Mouse (Mus musculus): Measurements from ENCODE around the gene Dydc1. TPM values are rescaled to one million over a fixed set of nuclear protein-coding genes. Genes with fewer than 3 reads are reported as not detected.
"Not testable (repeated sequence)": the region's sequence is repeated elsewhere in the genome, so short reads cannot be mapped to it uniquely, and the experiment has no call there.

Dydc1 gene
- polyA plus RNA-seq, 1 experiment from 2014 or later = not detected

GRCm38 (mm10) chr14:41047402-41047801 lies 25.3 kb upstream of the Dydc1 start:
- Histone ChIP-seq H3K4me2 (ENCODE audit: low read depth, low read length) (no peak overlapping the region), H3K9me3 (replicated peaks; ENCODE audit: control insufficient read depth, low read length) (no peaks in the 10 kb centered on the region), H3K9ac (replicated peaks; ENCODE audit: low read length) (no peak overlapping the region), H3K4me3 (ENCODE audit: low read depth, low read length) (no peak overlapping the region), H3K36me3 (replicated peaks; ENCODE audit: control insufficient read depth, insufficient read depth, low read depth, low read length) (no peaks in the 10 kb centered on the region), H3K27me3 (ENCODE audit: control insufficient read depth, insufficient read depth, low read length) (no peaks in the 10 kb centered on the region), H3K4me1 (ENCODE audit: control insufficient read depth, insufficient read depth, low read length) (no peaks in the 10 kb centered on the region), H3K27ac (replicated peaks; ENCODE audit: low read depth, low read length) (no peak overlapping the region)
- DNase-seq (ENCODE audit: low spot score) (no peak), ATAC-seq (replicated peaks; ENCODE audit: insufficient number of reproducible peaks, low FRiP score, low TSS enrichment, low read depth) (no peak)
- 78% methylated on average over 2 of the region's 2 CpGs for WGBS

DNA sequence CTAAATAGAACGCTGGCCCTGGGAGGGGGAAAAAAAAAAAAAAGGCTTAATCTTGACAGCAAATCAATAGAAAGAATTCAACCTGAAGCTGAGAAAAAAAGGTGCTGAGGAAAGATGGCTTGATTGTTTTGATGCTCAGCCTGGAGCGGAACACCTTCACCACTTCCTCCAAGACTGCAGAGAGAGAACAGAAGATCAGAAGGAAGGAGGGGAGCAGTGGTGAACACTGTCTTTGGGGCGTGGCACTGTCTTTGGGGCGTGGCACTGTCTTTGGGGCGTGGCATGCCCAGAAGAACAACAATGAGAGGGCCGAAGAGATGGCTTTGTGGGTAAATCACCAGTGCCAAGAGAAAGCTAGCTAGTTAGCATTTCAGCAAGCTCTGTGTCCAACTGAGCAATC lies 22.2 kb upstream of the Dydc1 start:
- WGBS = 77% methylated on average over 6 of the region's 6 CpGs
- Histone ChIP-seq H3K36me3 (replicated peaks; ENCODE audit: control insufficient read depth, insufficient read depth, low read depth, low read length) (no peaks in the 10 kb centered on the region), H3K9me3 (replicated peaks; ENCODE audit: control insufficient read depth, low read length) (no peaks in the 10 kb centered on the region)

DNA sequence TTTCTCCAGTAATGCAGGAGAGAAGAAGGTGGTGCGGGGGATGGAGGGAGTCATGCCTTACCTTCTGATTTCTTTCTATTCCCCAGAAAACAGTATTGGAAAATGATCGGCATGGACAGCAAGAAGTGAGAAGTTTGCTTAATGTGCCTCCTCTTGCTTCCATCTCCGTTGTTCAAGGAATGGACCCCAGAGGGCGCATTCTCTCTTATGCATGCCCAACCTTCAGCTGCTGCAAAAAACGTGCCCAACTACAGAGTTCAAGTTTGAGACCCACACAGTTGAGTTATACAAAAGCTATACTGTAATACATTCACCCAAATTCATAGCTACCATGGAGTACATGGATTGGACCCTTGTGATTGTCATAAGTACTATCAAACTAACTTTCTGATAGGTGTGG lies 20.2 kb upstream of the Dydc1 start:
- Histone ChIP-seq H3K27ac (replicated peaks; ENCODE audit: low read depth, low read length) (no peak overlapping the region), H3K36me3 (replicated peaks; ENCODE audit: control insufficient read depth, insufficient read depth, low read depth, low read length) (no peaks in the 10 kb centered on the region), H3K9ac (replicated peaks; ENCODE audit: low read length) (no peak overlapping the region), H3K27me3 (ENCODE audit: control insufficient read depth, insufficient read depth, low read length) (no peaks in the 10 kb centered on the region), H3K9me3 (replicated peaks; ENCODE audit: control insufficient read depth, low read length) (no peaks in the 10 kb centered on the region), H3K4me3 (ENCODE audit: low read depth, low read length) (no peak overlapping the region), H3K4me2 (ENCODE audit: low read depth, low read length) (no peak overlapping the region), H3K4me1 (ENCODE audit: control insufficient read depth, insufficient read depth, low read length) (no peaks in the 10 kb centered on the region)
- WGBS = 72% methylated on average over 5 of the region's 5 CpGs
- no peak for DNase-seq (ENCODE audit: low spot score)
- ATAC-seq (replicated peaks; ENCODE audit: insufficient number of reproducible peaks, low FRiP score, low TSS enrichment, low read depth) = no peak

More for the DNA sequence above, 22.2 kb upstream of the Dydc1 start:
- Histone ChIP-seq H3K4me1 (ENCODE audit: control insufficient read depth, insufficient read depth, low read length) (no peaks in the 10 kb centered on the region), H3K9ac (replicated peaks; ENCODE audit: low read length) (no peak overlapping the region), H3K27ac (replicated peaks; ENCODE audit: low read depth, low read length) (no peak overlapping the region), H3K4me3 (ENCODE audit: low read depth, low read length) (no peak overlapping the region), H3K27me3 (ENCODE audit: control insufficient read depth, insufficient read depth, low read length) (no peaks in the 10 kb centered on the region), H3K4me2 (ENCODE audit: low read depth, low read length) (no peak overlapping the region)
- DNase-seq (ENCODE audit: low spot score) (no peak), ATAC-seq (replicated peaks; ENCODE audit: insufficient number of reproducible peaks, low FRiP score, low TSS enrichment, low read depth) (no peak)

GRCm38 (mm10) chr14:41053190-41053589 lies 19.5 kb upstream of the Dydc1 start:
- not testable (repeated sequence) for H3K4me2 ChIP-seq (ENCODE audit: low read depth, low read length); H3K36me3 ChIP-seq (replicated peaks; ENCODE audit: control insufficient read depth, insufficient read depth, low read depth, low read length); H3K9me3 ChIP-seq (replicated peaks; ENCODE audit: control insufficient read depth, low read length); H3K4me3 ChIP-seq (ENCODE audit: low read depth, low read length); DNase-seq (ENCODE audit: low spot score); H3K4me1 ChIP-seq (ENCODE audit: control insufficient read depth, insufficient read depth, low read length); H3K9ac ChIP-seq (replicated peaks; ENCODE audit: low read length); H3K27me3 ChIP-seq (ENCODE audit: control insufficient read depth, insufficient read depth, low read length); ATAC-seq (replicated peaks; ENCODE audit: insufficient number of reproducible peaks, low FRiP score, low TSS enrichment, low read depth); H3K27ac ChIP-seq (replicated peaks; ENCODE audit: low read depth, low read length)
- 70% methylated on average over 3 of the region's 4 CpGs for WGBS

- no peak overlapping the region for H3K27ac ChIP-seq (replicated peaks; ENCODE audit: low read depth, low read length)
- H3K9me3 ChIP-seq (replicated peaks; ENCODE audit: control insufficient read depth, low read length) = no peaks in the 10 kb centered on the region
- H3K27me3 ChIP-seq (ENCODE audit: control insufficient read depth, insufficient read depth, low read length) = no peaks in the 10 kb centered on the region
- DNase-seq (ENCODE audit: low spot score) (no peak), ATAC-seq (replicated peaks; ENCODE audit: insufficient number of reproducible peaks, low FRiP score, low TSS enrichment, low read depth) (no peak)
- no peak overlapping the region for H3K9ac ChIP-seq (replicated peaks; ENCODE audit: low read length)
- H3K36me3 ChIP-seq (replicated peaks; ENCODE audit: control insufficient read depth, insufficient read depth, low read depth, low read length) = no peaks in the 10 kb centered on the region
- no peak overlapping the region for H3K4me2 ChIP-seq (ENCODE audit: low read depth, low read length)
- no peak overlapping the region for H3K4me3 ChIP-seq (ENCODE audit: low read depth, low read length)
- H3K4me1 ChIP-seq (ENCODE audit: control insufficient read depth, insufficient read depth, low read length) = no peaks in the 10 kb centered on the region
- WGBS = 72% methylated on average over 2 of the region's 2 CpGs
Measured at GRCm38 (mm10) chr14:41065168-41065567, 7.5 kb upstream of the Dydc1 start.

DNA sequence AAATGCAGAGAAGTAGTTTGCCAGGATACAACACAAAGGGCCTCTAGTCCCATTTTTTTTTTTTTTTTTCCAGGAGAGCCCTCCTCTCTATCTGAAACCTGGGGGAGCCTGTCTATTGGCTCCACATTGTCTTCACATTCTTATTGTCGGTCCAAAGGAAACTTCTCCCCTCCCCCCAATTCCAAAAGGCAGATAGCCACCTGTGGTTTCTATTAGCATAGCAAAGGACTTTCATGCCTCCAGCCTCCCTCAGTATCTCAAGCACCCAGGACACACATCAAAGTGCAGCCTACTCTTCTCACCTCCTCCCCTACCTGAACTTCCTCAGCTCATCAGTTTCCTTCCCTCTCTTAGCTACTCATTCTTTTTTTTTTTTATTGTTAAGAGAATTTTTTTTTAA lies 6.3 kb upstream of the Dydc1 start:
- 10% methylated on average over 1 of the region's 1 CpGs for WGBS
- no peak for DNase-seq (ENCODE audit: low spot score)
- no peak overlapping the region for H3K4me2 ChIP-seq (ENCODE audit: low read depth, low read length)
- H3K27ac ChIP-seq (replicated peaks; ENCODE audit: low read depth, low read length) = no peak overlapping the region
- H3K4me3 ChIP-seq (ENCODE audit: low read depth, low read length) = no peak overlapping the region
- no peaks in the 10 kb centered on the region for H3K9me3 ChIP-seq (replicated peaks; ENCODE audit: control insufficient read depth, low read length)
- no peaks in the 10 kb centered on the region for H3K4me1 ChIP-seq (ENCODE audit: control insufficient read depth, insufficient read depth, low read length)
- H3K36me3 ChIP-seq (replicated peaks; ENCODE audit: control insufficient read depth, insufficient read depth, low read depth, low read length) = no peaks in the 10 kb centered on the region
- no peaks in the 10 kb centered on the region for H3K27me3 ChIP-seq (ENCODE audit: control insufficient read depth, insufficient read depth, low read length)
- ATAC-seq (replicated peaks; ENCODE audit: insufficient number of reproducible peaks, low FRiP score, low TSS enrichment, low read depth) = no peak
- no peak overlapping the region for H3K9ac ChIP-seq (replicated peaks; ENCODE audit: low read length)

- no peak for DNase-seq (ENCODE audit: low spot score)
- Histone ChIP-seq H3K27ac (replicated peaks; ENCODE audit: low read depth, low read length) (no peak within 1 kb of the TSS), H3K27me3 (ENCODE audit: control insufficient read depth, insufficient read depth, low read length) (no peaks in the 10 kb centered on the region), H3K4me2 (ENCODE audit: low read depth, low read length) (no peak within 1 kb of the TSS), H3K9me3 (replicated peaks; ENCODE audit: control insufficient read depth, low read length) (no peaks in the 10 kb centered on the region), H3K9ac (replicated peaks; ENCODE audit: low read length) (no peak within 1 kb of the TSS), H3K4me3 (ENCODE audit: low read depth, low read length) (no peak within 1 kb of the TSS), H3K36me3 (replicated peaks; ENCODE audit: control insufficient read depth, insufficient read depth, low read depth, low read length) (no peaks in the 10 kb centered on the region), H3K4me1 (ENCODE audit: control insufficient read depth, insufficient read depth, low read length) (no peaks in the 10 kb centered on the region)
- ATAC-seq (replicated peaks; ENCODE audit: insufficient number of reproducible peaks, low FRiP score, low TSS enrichment, low read depth) = no peak
Measured at GRCm38 (mm10) chr14:41069108-41069507, 3.6 kb upstream of the Dydc1 start, which contains the start of gene Dydc2. Dydc2 (minus strand) TSS chr14:41069208.

GRCm38 (mm10) chr14:41070343-41070742 lies 2.4 kb upstream of the Dydc1 start:
- no peaks in the 10 kb centered on the region for H3K27me3 ChIP-seq (ENCODE audit: control insufficient read depth, insufficient read depth, low read length)
- no peaks in the 10 kb centered on the region for H3K4me1 ChIP-seq (ENCODE audit: control insufficient read depth, insufficient read depth, low read length)
- 72% methylated on average over 3 of the region's 3 CpGs for WGBS
- DNase-seq (ENCODE audit: low spot score) = no peak
- H3K36me3 ChIP-seq (replicated peaks; ENCODE audit: control insufficient read depth, insufficient read depth, low read depth, low read length) = no peaks in the 10 kb centered on the region
- no peak overlapping the region for H3K4me3 ChIP-seq (ENCODE audit: low read depth, low read length)
- H3K9me3 ChIP-seq (replicated peaks; ENCODE audit: control insufficient read depth, low read length) = no peaks in the 10 kb centered on the region
- H3K27ac ChIP-seq (replicated peaks; ENCODE audit: low read depth, low read length) = no peak overlapping the region
- no peak for ATAC-seq (replicated peaks; ENCODE audit: insufficient number of reproducible peaks, low FRiP score, low TSS enrichment, low read depth)
- H3K4me2 ChIP-seq (ENCODE audit: low read depth, low read length) = no peak overlapping the region
- H3K9ac ChIP-seq (replicated peaks; ENCODE audit: low read length) = no peak overlapping the region
